Mouse (Mus musculus): ENCODE results near the gene Polr2g. TPM values are rescaled to one million over a fixed set of nuclear protein-coding genes. Genes with fewer than 3 reads are reported as not detected.

The Polr2g gene
- polyA plus RNA-seq, 2 experiments = 140 to 153 TPM

DNA sequence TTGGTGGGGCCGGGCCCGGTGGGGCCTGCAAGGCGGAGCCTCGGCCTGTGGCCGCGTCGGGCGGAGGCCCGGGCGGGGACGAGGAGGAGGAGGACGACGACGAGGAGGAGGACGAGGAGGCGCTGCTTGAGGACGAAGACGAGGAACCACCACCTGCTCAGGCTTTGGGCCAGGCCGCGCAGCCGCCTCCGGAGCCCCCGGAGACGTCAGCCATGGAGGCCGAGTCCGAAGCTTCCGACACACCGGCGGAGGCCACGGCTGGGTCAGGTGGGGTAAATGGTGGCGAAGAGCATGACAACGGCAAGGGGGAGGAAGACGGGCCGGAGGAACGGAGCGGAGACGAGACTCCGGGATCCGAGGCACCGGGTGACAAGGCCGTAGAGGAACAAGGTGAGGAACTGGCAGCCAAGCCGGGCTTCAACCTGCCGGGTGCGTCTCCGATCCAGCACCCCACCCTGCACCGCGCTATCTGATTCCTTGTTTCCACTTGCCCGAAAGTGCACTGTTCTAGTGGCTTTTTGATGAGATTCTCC, 22.1 kb upstream of the Polr2g start:
- ATAC-seq (ENCODE audit: low FRiP score, low read depth) (no peak; the same call in 1 of the 2 replicates), DNase-seq (ENCODE audit: low spot score) (no peak)
- Histone ChIP-seq H3K36me3 (ENCODE audit: control insufficient read depth, insufficient read depth, low read length) (peaks cover 42% of the 10 kb centered on the region), H3K4me3 (replicated peaks; ENCODE audit: low read length) (peak overlapping the region; percentile 100), H3K27ac (replicated peaks; ENCODE audit: low read depth, low read length) (peak overlapping the region; percentile 96), H3K4me2 (replicated peaks; ENCODE audit: low read depth, low read length, severe bottlenecking) (peak overlapping the region; percentile 87), H3K9me3 (ENCODE audit: control insufficient read depth, low read length) (no peaks in the 10 kb centered on the region), H3K27me3 (ENCODE audit: control insufficient read depth, insufficient read depth, low read length) (no peaks in the 10 kb centered on the region), H3K9ac (ENCODE audit: low read depth, low read length, severe bottlenecking) (peak overlapping the region; percentile 94), H3K4me1 (ENCODE audit: control insufficient read depth, insufficient read depth, low read length) (peaks cover 38% of the 10 kb centered on the region)
- under 1% methylated on average over 47 of the region's 48 CpGs for WGBS
- TF ChIP-seq POLR2A (IDR thresholded peaks at IDR 0.05; ENCODE audit: borderline replicate concordance, extremely low read depth, insufficient read depth, insufficient read length) = no peak

GRCm38 (mm10) chr19:8819596-8820423, 21.4 kb upstream of the Polr2g start, which contains the start of gene Hnrnpul2:
TSS of gene Hnrnpul2 (plus strand) at chr19:8820010.
- Histone ChIP-seq H3K36me3 (ENCODE audit: control insufficient read depth, insufficient read depth, low read length) (peaks cover 41% of the 10 kb centered on the region), H3K9me3 (ENCODE audit: control insufficient read depth, low read length) (no peaks in the 10 kb centered on the region), H3K27ac (replicated peaks; ENCODE audit: low read depth, low read length) (peak within 1 kb of the TSS; percentile 96), H3K4me1 (ENCODE audit: control insufficient read depth, insufficient read depth, low read length) (peaks cover 38% of the 10 kb centered on the region), H3K9ac (ENCODE audit: low read depth, low read length, severe bottlenecking) (peak within 1 kb of the TSS; percentile 94), H3K4me3 (replicated peaks; ENCODE audit: low read length) (peak within 1 kb of the TSS; percentile 100), H3K27me3 (ENCODE audit: control insufficient read depth, insufficient read depth, low read length) (no peaks in the 10 kb centered on the region), H3K4me2 (replicated peaks; ENCODE audit: low read depth, low read length, severe bottlenecking) (peak within 1 kb of the TSS; percentile 87)
- peak; percentile 93; the same call in 1 of the 2 replicates for TF ChIP-seq POLR2A (IDR thresholded peaks at IDR 0.05; ENCODE audit: borderline replicate concordance, extremely low read depth, insufficient read depth, insufficient read length)
- peak; percentile 93 for ATAC-seq (ENCODE audit: low FRiP score, low read depth)
- under 1% methylated on average over 81 of the region's 83 CpGs for WGBS
- peak; percentile 99 for DNase-seq (ENCODE audit: low spot score)

DNA sequence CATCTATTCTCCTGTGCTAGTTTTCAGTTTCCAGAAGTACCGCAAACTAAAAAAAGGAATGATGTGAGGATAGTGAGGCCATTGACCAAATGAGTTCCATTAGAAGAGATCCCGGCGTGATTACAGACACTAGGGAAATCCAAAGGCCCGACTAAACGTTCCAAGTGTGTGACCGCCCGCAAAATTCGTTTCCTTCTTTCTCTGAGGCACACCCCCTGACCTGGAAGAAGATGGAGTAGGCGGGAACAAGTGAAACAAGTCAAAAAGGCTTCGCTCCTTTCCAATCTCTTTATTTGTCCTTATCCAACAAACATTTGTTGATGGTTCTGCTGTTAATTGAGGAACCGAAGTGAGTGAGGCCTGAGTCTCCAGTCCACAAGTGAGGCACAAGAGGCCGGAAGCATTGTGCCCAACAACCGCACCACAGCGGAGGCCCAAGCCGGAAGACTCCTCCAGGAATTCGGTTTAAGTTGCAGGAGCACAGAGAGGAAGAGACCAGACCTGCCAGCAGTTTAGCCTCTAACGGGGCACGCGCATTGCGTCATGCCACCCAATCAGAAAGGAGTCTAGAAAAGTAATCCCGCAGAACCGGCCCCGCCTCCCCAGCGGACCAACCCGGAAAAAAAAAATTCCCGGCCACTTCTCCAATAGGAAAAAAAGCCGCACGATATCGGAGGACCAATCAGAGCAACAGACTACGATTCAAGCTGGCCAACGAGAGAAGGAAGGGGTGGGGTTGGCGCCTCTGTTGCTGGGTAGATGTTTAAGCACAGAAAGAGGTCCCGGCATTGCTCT, 20.6 kb upstream of the Polr2g start, which contains the start of gene Ttc9c:
TSS of gene Ttc9c (minus strand) at position 533 of the 795 bp plus-strand sequence.
- Histone ChIP-seq H3K27ac (replicated peaks; ENCODE audit: low read depth, low read length) (peak within 1 kb of the TSS; percentile 96), H3K9me3 (ENCODE audit: control insufficient read depth, low read length) (no peaks in the 10 kb centered on the region), H3K27me3 (ENCODE audit: control insufficient read depth, insufficient read depth, low read length) (no peaks in the 10 kb centered on the region), H3K4me2 (replicated peaks; ENCODE audit: low read depth, low read length, severe bottlenecking) (peak within 1 kb of the TSS; percentile 87), H3K4me3 (replicated peaks; ENCODE audit: low read length) (peak within 1 kb of the TSS; percentile 100), H3K4me1 (ENCODE audit: control insufficient read depth, insufficient read depth, low read length) (peaks cover 38% of the 10 kb centered on the region), H3K9ac (ENCODE audit: low read depth, low read length, severe bottlenecking) (peak within 1 kb of the TSS; percentile 94), H3K36me3 (ENCODE audit: control insufficient read depth, insufficient read depth, low read length) (peaks cover 39% of the 10 kb centered on the region)
- TF ChIP-seq POLR2A (IDR thresholded peaks at IDR 0.05; ENCODE audit: borderline replicate concordance, extremely low read depth, insufficient read depth, insufficient read length) = peak; percentile 97; the same call in 1 of the 2 replicates
- ATAC-seq (ENCODE audit: low FRiP score, low read depth) (peak; percentile 91), DNase-seq (ENCODE audit: low spot score) (peak; percentile 100)
- WGBS = 1% methylated on average over 33 of the region's 33 CpGs

- peaks cover 37% of the 10 kb centered on the region for H3K4me1 ChIP-seq (ENCODE audit: control insufficient read depth, insufficient read depth, low read length)
- 26% methylated on average over 14 of the region's 14 CpGs for WGBS
- no peak for ATAC-seq (ENCODE audit: low FRiP score, low read depth)
These were observed 20.0 kb upstream of the Polr2g start for GRCm38 (mm10) chr19:8818301-8818798.

More at GRCm38 (mm10) chr19:8818301-8818798, 20.0 kb upstream of the Polr2g start:
- Histone ChIP-seq H3K27ac (replicated peaks; ENCODE audit: low read depth, low read length) (peak overlapping the region; percentile 92), H3K27me3 (ENCODE audit: control insufficient read depth, insufficient read depth, low read length) (no peaks in the 10 kb centered on the region), H3K9ac (ENCODE audit: low read depth, low read length, severe bottlenecking) (peak overlapping the region; percentile 65), H3K36me3 (ENCODE audit: control insufficient read depth, insufficient read depth, low read length) (peaks cover 38% of the 10 kb centered on the region), H3K4me3 (replicated peaks; ENCODE audit: low read length) (peak overlapping the region; percentile 100), H3K9me3 (ENCODE audit: control insufficient read depth, low read length) (no peaks in the 10 kb centered on the region), H3K4me2 (replicated peaks; ENCODE audit: low read depth, low read length, severe bottlenecking) (peak overlapping the region; percentile 87)
- no peak for DNase-seq (ENCODE audit: low spot score)
- no peak for TF ChIP-seq POLR2A (IDR thresholded peaks at IDR 0.05; ENCODE audit: borderline replicate concordance, extremely low read depth, insufficient read depth, insufficient read length)
